Mouse (Mus musculus): ENCODE results near the gene Adra2c.

Gene Adra2c

GRCm38 (mm10) chr5:35304191-35304590, 26.1 kb downstream of the Adra2c start:
- in situ Hi-C loops (cut with MboI; ENCODE audit: low pct_unique_long_range_greater_than_20kb in 1 of 2, low sequenced_read_pairs in 2 of 2, unreplicated experiment in 1 of 2): no loop called here

- in situ Hi-C loops (cut with MboI; ENCODE audit: low pct_unique_long_range_greater_than_20kb in 1 of 2, low sequenced_read_pairs in 2 of 2, unreplicated experiment in 1 of 2): no loop called here
Observed at GRCm38 (mm10) chr5:35305332-35305731, 27.2 kb downstream of the Adra2c start.

GRCm38 (mm10) chr5:35306692-35307091, 28.6 kb downstream of the Adra2c start:
- in situ Hi-C loops (cut with MboI; ENCODE audit: low pct_unique_long_range_greater_than_20kb in 1 of 2, low sequenced_read_pairs in 2 of 2, unreplicated experiment in 1 of 2): no loop called here

GRCm38 (mm10) chr5:35309853-35310252, 31.7 kb downstream of the Adra2c start:
- in situ Hi-C loops (cut with MboI; ENCODE audit: low pct_unique_long_range_greater_than_20kb in 1 of 2, low sequenced_read_pairs in 2 of 2, unreplicated experiment in 1 of 2): no loop called here

GRCm38 (mm10) chr5:35311738-35312250, 33.7 kb downstream of the Adra2c start:
- in situ Hi-C loops (cut with MboI; ENCODE audit: low pct_unique_long_range_greater_than_20kb in 1 of 2, low sequenced_read_pairs in 2 of 2, unreplicated experiment in 1 of 2): no loop called here

GRCm38 (mm10) chr5:35313231-35313821, 35.2 kb downstream of the Adra2c start:
- in situ Hi-C loops (cut with MboI; ENCODE audit: low pct_unique_long_range_greater_than_20kb in 1 of 2, low sequenced_read_pairs in 2 of 2, unreplicated experiment in 1 of 2): no loop called here

- in situ Hi-C loops (cut with MboI; ENCODE audit: low pct_unique_long_range_greater_than_20kb in 1 of 2, low sequenced_read_pairs in 2 of 2, unreplicated experiment in 1 of 2): no loop called here
Observed at GRCm38 (mm10) chr5:35313826-35314586, 35.9 kb downstream of the Adra2c start.

- in situ Hi-C loops (cut with MboI; ENCODE audit: low pct_unique_long_range_greater_than_20kb in 1 of 2, low sequenced_read_pairs in 2 of 2, unreplicated experiment in 1 of 2): no loop called here
Observed at GRCm38 (mm10) chr5:35314629-35315028, 36.5 kb downstream of the Adra2c start.

GRCm38 (mm10) chr5:35315204-35315603, 37.1 kb downstream of the Adra2c start:
- in situ Hi-C loops (cut with MboI; ENCODE audit: low pct_unique_long_range_greater_than_20kb in 1 of 2, low sequenced_read_pairs in 2 of 2, unreplicated experiment in 1 of 2): no loop called here

GRCm38 (mm10) chr5:35320650-35321049, 42.5 kb downstream of the Adra2c start:
- in situ Hi-C loops (cut with MboI; ENCODE audit: low pct_unique_long_range_greater_than_20kb in 1 of 2, low sequenced_read_pairs in 2 of 2, unreplicated experiment in 1 of 2): no loop called here

- in situ Hi-C loops (cut with MboI; ENCODE audit: low pct_unique_long_range_greater_than_20kb in 1 of 2, low sequenced_read_pairs in 2 of 2, unreplicated experiment in 1 of 2): no loop called here
Observed at GRCm38 (mm10) chr5:35330822-35331221, 52.7 kb downstream of the Adra2c start.

Measured in mouse embryonic stem cell (cell line).